Mouse (Mus musculus): Measurements from ENCODE around the gene Olfr412. TPM values are rescaled to one million over a fixed set of nuclear protein-coding genes. Genes with fewer than 3 reads are reported as not detected.

Gene Olfr412
- not detected for total RNA-seq (2021)
- long read RNA-seq, experiment 1: 0 reads
- long read RNA-seq, experiment 2: 0 reads

- intact Hi-C loops (cut with DNase I): no loop called here
- DNase-seq: no peak
Observed at GRCm38 (mm10) chr11:74361769-74362168, at the start of gene Olfr412. Olfr412 (plus strand) TSS chr11:74362069.

GRCm38 (mm10) chr11:74326044-74326443 lies 35.8 kb upstream of the Olfr412 start:
- intact Hi-C loops (cut with DNase I): no loop called here
- no peak for DNase-seq

GRCm38 (mm10) chr11:74328781-74329180 lies 33.1 kb upstream of the Olfr412 start:
- no peak for DNase-seq
- intact Hi-C loops (cut with DNase I): no loop called here

GRCm38 (mm10) chr11:74337931-74338330 lies 23.9 kb upstream of the Olfr412 start, which contains the start of gene Olfr410:
Olfr410 (minus strand) TSS chr11:74338031.
- no peak for DNase-seq
- intact Hi-C loops (cut with DNase I): no loop called here

- DNase-seq: no peak
- intact Hi-C loops (cut with DNase I): no loop called here
Observed at GRCm38 (mm10) chr11:74352550-74352949, 9.3 kb upstream of the Olfr412 start, which contains the start of gene Olfr411. Olfr411 (minus strand) TSS chr11:74352650.

GRCm38 (mm10) chr11:74371393-74372100 lies 9.7 kb downstream of the Olfr412 start:
- intact Hi-C loops (cut with DNase I): no loop called here
- DNase-seq: peak; percentile 38 to 70

- intact Hi-C loops (cut with DNase I): loop anchor here (2.0 to 5.0 kb wide), 2 partner anchors 150 to 170 kb away; no protein-coding TSS in a partner anchor
Observed at GRCm38 (mm10) chr11:74376847-74377246, 15.0 kb downstream of the Olfr412 start.

GRCm38 (mm10) chr11:74379166-74379873 lies 17.5 kb downstream of the Olfr412 start:
- intact Hi-C loops (cut with DNase I): loop anchor here (5.0 kb wide), 1 partner anchor 168 kb away; no protein-coding TSS in a partner anchor
- DNase-seq: no peak

More at GRCm38 (mm10) chr11:74376847-74377246, 15.0 kb downstream of the Olfr412 start:
- peak in 1 of 2 experiments; percentile 31 for DNase-seq

GRCm38 (mm10) chr11:74385674-74386073 lies 23.8 kb downstream of the Olfr412 start:
- no peak for DNase-seq
- intact Hi-C loops (cut with DNase I): no loop called here

GRCm38 (mm10) chr11:74387203-74387602 lies 25.3 kb downstream of the Olfr412 start:
- DNase-seq: no peak
- intact Hi-C loops (cut with DNase I): no loop called here

GRCm38 (mm10) chr11:74391899-74392298 lies 30.0 kb downstream of the Olfr412 start:
- DNase-seq: no peak
- intact Hi-C loops (cut with DNase I): loop anchor here (10.0 kb wide), 1 partner anchor 1567 kb away; no protein-coding TSS in a partner anchor

GRCm38 (mm10) chr11:74392903-74393302 lies 31.0 kb downstream of the Olfr412 start:
- DNase-seq: no peak
- intact Hi-C loops (cut with DNase I): loop anchor here (10.0 kb wide), 1 partner anchor 1568 kb away; no protein-coding TSS in a partner anchor

GRCm38 (mm10) chr11:74393489-74393888 lies 31.6 kb downstream of the Olfr412 start:
- intact Hi-C loops (cut with DNase I): loop anchor here (10.0 kb wide), 1 partner anchor 1569 kb away; no protein-coding TSS in a partner anchor
- no peak for DNase-seq

GRCm38 (mm10) chr11:74395583-74395982 lies 33.7 kb downstream of the Olfr412 start:
- DNase-seq: no peak
- intact Hi-C loops (cut with DNase I): loop anchor here (10.0 kb wide), 1 partner anchor 1571 kb away; no protein-coding TSS in a partner anchor

GRCm38 (mm10) chr11:74402126-74402525 lies 40.3 kb downstream of the Olfr412 start:
- intact Hi-C loops (cut with DNase I): loop anchor here (2.0 to 5.0 kb wide), 3 partner anchors 63 to 145 kb away; no protein-coding TSS in a partner anchor
- DNase-seq: no peak

- intact Hi-C loops (cut with DNase I): loop anchor here (5.0 kb wide), 1 partner anchor 143 kb away; no protein-coding TSS in a partner anchor
Observed at GRCm38 (mm10) chr11:74404216-74404615, 42.3 kb downstream of the Olfr412 start.

GRCm38 (mm10) chr11:74405201-74405600 lies 43.3 kb downstream of the Olfr412 start:
- intact Hi-C loops (cut with DNase I): no loop called here
- no peak for DNase-seq

More at GRCm38 (mm10) chr11:74404216-74404615, 42.3 kb downstream of the Olfr412 start:
- DNase-seq: peak; percentile 32 to 43

- intact Hi-C loops (cut with DNase I): no loop called here
Observed at GRCm38 (mm10) chr11:74408587-74409446, 46.9 kb downstream of the Olfr412 start.

GRCm38 (mm10) chr11:74409447-74409754 lies 47.5 kb downstream of the Olfr412 start:
- intact Hi-C loops (cut with DNase I): no loop called here

More at GRCm38 (mm10) chr11:74408587-74409446, 46.9 kb downstream of the Olfr412 start:
- DNase-seq: peak; percentile 69 to 85

GRCm38 (mm10) chr11:74409757-74410174 lies 47.9 kb downstream of the Olfr412 start:
- intact Hi-C loops (cut with DNase I): no loop called here
- peak in 1 of 2 experiments; percentile 30 for DNase-seq

More at GRCm38 (mm10) chr11:74409447-74409754, 47.5 kb downstream of the Olfr412 start:
- no peak for DNase-seq
